Mouse (Mus musculus): ENCODE measurements around the gene Gm20843.
"Not testable (repeated sequence)": the region's sequence is repeated elsewhere in the genome, so short reads cannot be mapped to it uniquely, and the experiment has no call there.

Gm20843 gene

DNA sequence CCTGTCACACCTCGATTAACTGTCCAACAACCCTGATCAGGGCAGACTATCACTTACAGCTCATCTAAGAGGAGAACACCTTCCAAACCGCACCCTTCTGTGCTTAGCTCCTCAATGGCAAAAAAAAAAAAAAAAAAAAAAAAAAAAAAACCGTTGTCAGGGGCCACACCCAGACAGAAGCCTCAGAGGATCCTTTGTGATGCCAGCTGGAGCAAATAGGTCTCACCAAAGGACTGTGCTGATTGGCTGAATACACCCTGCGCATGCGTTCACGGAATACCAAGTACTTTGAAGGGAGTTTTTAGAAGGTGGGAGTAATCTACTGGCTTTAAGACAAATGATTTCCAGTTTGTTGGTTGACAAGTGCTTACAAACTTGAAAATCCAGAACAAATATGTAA, at the start of gene Gm20843:
Gene Gm20843 (minus strand): TSS at position 101 of the 400 bp plus-strand sequence.
- DNase-seq (ENCODE audit: low read depth, low spot score) = not testable (repeated sequence)
